Mouse (Mus musculus) CH12.LX (cell line): Measurements from ENCODE around the gene Zfp618. TPM values are rescaled to one million over a fixed set of nuclear protein-coding genes. Genes with fewer than 3 reads are reported as not detected.

Experiments
- DNase-seq: peaks from one replicate; pipeline ENCODE4 v3.0.0-alpha.2; 2013; ENCODE audit errors: extremely low read depth
- H3K27ac ChIP-seq: 2 replicates; pipeline ENCODE4 v1.5.1; 2012; ENCODE audit warnings: low read depth, mild to moderate bottlenecking, control low read depth, moderate library complexity; ENCODE audit not compliant: insufficient read depth
- H3K27me3 ChIP-seq: replicated peaks from 2 replicates; pipeline ENCODE3; 2012; ENCODE audit warnings: inconsistent platforms
- H3K36me3 ChIP-seq, 2 experiments: replicated peaks in 1 of 2; 2 replicates each; pipeline versions ENCODE3 to v1.6.1; 2012; ENCODE audit warnings: inconsistent platforms in 1 of 2, low read length in 1 of 2, mild to moderate bottlenecking in 1 of 2, mixed read lengths in 1 of 2, moderate library complexity in 1 of 2; ENCODE audit not compliant: control insufficient read depth in 1 of 2, insufficient read depth in 1 of 2
- H3K4me1 ChIP-seq, 2 experiments: 2 replicates each; pipeline ENCODE4 v1.6.1; 2012; ENCODE audit warnings: inconsistent platforms in 1 of 2, moderate library complexity in 1 of 2; ENCODE audit not compliant: insufficient read depth in 2 of 2, control insufficient read depth in 1 of 2
- H3K4me2 ChIP-seq: 2 replicates; pipeline ENCODE4 v1.6.1; 2012; ENCODE audit warnings: low read depth, mild to moderate bottlenecking, control low read depth; ENCODE audit not compliant: poor library complexity, insufficient read depth, severe bottlenecking
- H3K4me3 ChIP-seq, 3 experiments: fragments of 150-350 bp in 1 of 3; sonication (generic) in 1 of 3; replicated peaks in 1 of 3; 2 replicates each; pipeline versions ENCODE3 to v1.5.1; 2011 to 2012; ENCODE audit warnings: low read depth in 2 of 3, low read length in 2 of 3, mild to moderate bottlenecking in 2 of 3, moderate library complexity in 2 of 3, control low read depth in 1 of 3, improper control_type of control experiment in 1 of 3, inconsistent platforms in 1 of 3, mixed read lengths in 1 of 3; ENCODE audit not compliant: poor library complexity in 1 of 3
- H3K79me2 ChIP-seq: replicated peaks from 2 replicates; pipeline ENCODE4 v1.6.1; 2012; ENCODE audit warnings: mild to moderate bottlenecking, moderate library complexity; ENCODE audit not compliant: control insufficient read depth, poor library complexity, insufficient read depth, severe bottlenecking; ENCODE audit errors: extremely low read depth
- H3K9ac ChIP-seq: 2 replicates; pipeline ENCODE4 v1.6.1; 2012; ENCODE audit warnings: low read depth, mild to moderate bottlenecking, control low read depth, moderate library complexity; ENCODE audit not compliant: insufficient read depth
- H3K9me3 ChIP-seq: replicated peaks from 2 replicates; pipeline ENCODE3; 2012; ENCODE audit warnings: low read length, inconsistent platforms, mixed read lengths
- CHD1 ChIP-seq: IDR thresholded peaks from 2 replicates; pipeline ENCODE4 v1.6.1; 2012; ENCODE audit warnings: low read depth, low read length, improper control_type of control experiment, inconsistent platforms
- ELF1 ChIP-seq: IDR thresholded peaks from 2 replicates; pipeline ENCODE4 v1.6.1; 2014; ENCODE audit warnings: low read depth, mild to moderate bottlenecking, inconsistent platforms, low read length, improper control_type of control experiment
- EP300 ChIP-seq: IDR thresholded peaks from 2 replicates; pipeline ENCODE4 v1.6.1; 2011; ENCODE audit warnings: low read length, improper control_type of control experiment
- ETS1 ChIP-seq: conservative IDR thresholded peaks from 2 replicates; pipeline ENCODE4 v1.6.1; 2012; ENCODE audit warnings: low read depth, mild to moderate bottlenecking, inconsistent platforms, low read length, improper control_type of control experiment, moderate library complexity
- GABPA ChIP-seq: IDR thresholded peaks from 2 replicates; pipeline ENCODE4 v1.6.1; 2012; ENCODE audit warnings: low read depth, low read length, improper control_type of control experiment, inconsistent platforms; ENCODE audit not compliant: insufficient replicate concordance
- HCFC1 ChIP-seq: IDR thresholded peaks from 2 replicates; pipeline ENCODE4 v1.6.1; 2012; ENCODE audit warnings: low read depth, mild to moderate bottlenecking, inconsistent platforms, low read length, improper control_type of control experiment
- IRF4 ChIP-seq: IDR thresholded peaks from 2 replicates; pipeline ENCODE4 v1.6.1; 2014; ENCODE audit warnings: low read depth, mild to moderate bottlenecking, inconsistent platforms, low read length, improper control_type of control experiment
- JUN ChIP-seq: IDR thresholded peaks from 2 replicates; pipeline ENCODE4 v1.6.1; 2011; ENCODE audit warnings: low read depth, mild to moderate bottlenecking, low read length, improper control_type of control experiment, moderate library complexity; ENCODE audit not compliant: insufficient read depth
- KAT2A ChIP-seq: IDR thresholded peaks from 2 replicates; pipeline ENCODE4 v1.6.1; 2012; ENCODE audit warnings: low read length, improper control_type of control experiment, inconsistent platforms; ENCODE audit not compliant: insufficient replicate concordance
- MXI1 ChIP-seq: IDR thresholded peaks from 2 replicates; pipeline ENCODE4 v1.6.1; 2011; ENCODE audit warnings: mild to moderate bottlenecking, low read depth, low read length, improper control_type of control experiment
- NELFE ChIP-seq: IDR thresholded peaks from 2 replicates; pipeline ENCODE4 v1.6.1; 2011; ENCODE audit warnings: low read depth, low read length, improper control_type of control experiment
- PAX5 ChIP-seq: IDR thresholded peaks from 2 replicates; pipeline ENCODE4 v1.6.1; 2012; ENCODE audit warnings: low read length, inconsistent platforms, mixed read lengths
- POLR2A ChIP-seq: IDR thresholded peaks from 2 replicates; pipeline ENCODE4 v1.6.1; 2011; ENCODE audit warnings: low read depth, mild to moderate bottlenecking, improper control_type of control experiment, low read length
- SMC3 ChIP-seq: IDR thresholded peaks from 2 replicates; pipeline ENCODE4 v1.6.1; 2011; ENCODE audit warnings: low read depth, low read length, improper control_type of control experiment
- USF1 ChIP-seq: IDR thresholded peaks from 2 replicates; pipeline ENCODE4 v1.6.1; 2014; ENCODE audit warnings: low read depth, mild to moderate bottlenecking, inconsistent platforms, low read length, improper control_type of control experiment
- USF2 ChIP-seq: conservative IDR thresholded peaks from 2 replicates; pipeline ENCODE4 v1.6.1; 2011; ENCODE audit warnings: low read depth, low read length, improper control_type of control experiment
- ZMIZ1 ChIP-seq: IDR thresholded peaks from 2 replicates; pipeline ENCODE4 v1.6.1; 2012; ENCODE audit warnings: low read depth, mild to moderate bottlenecking, inconsistent platforms, low read length, improper control_type of control experiment
- ZNF384 ChIP-seq: IDR thresholded peaks from 2 replicates; pipeline ENCODE4 v1.6.1; 2012; ENCODE audit warnings: low read depth, low read length, improper control_type of control experiment, inconsistent platforms
- dilution Hi-C: fragments of 300-500 bp; cut with MboI; formaldehyde crosslinking; loops from 2 replicates; pipeline ENCODE4 v1.14.3; 2020; ENCODE audit warnings: low sequenced_read_pairs; ENCODE audit not compliant: extremely low pct_unique_long_range_greater_than_20kb, extremely low pct_ligation_motif_present
- in situ Hi-C: fragments of 300-500 bp; cut with MboI; formaldehyde crosslinking; loops from 3 replicates; pipeline ENCODE4 v1.14.3; 2019; ENCODE audit warnings: low sequenced_read_pairs, low pct_ligation_motif_present, low pct_unique_long_range_greater_than_20kb, mixed read lengths
- polyA plus RNA-seq: library from polyadenylated mRNA; unstranded; fragments of >175 nt; gene quantifications from 2 replicates; pipeline ENCODE4 v1.2.1, GENCODE M21; 2012; ENCODE audit warnings: low read depth; ENCODE audit not compliant: insufficient read length
- total RNA-seq, 2 experiments: library from RNA; depleted of rRNA; stranded (reverse); fragments of 300-350 nt in 1 of 2; fragments of >200 nt in 1 of 2; gene quantifications; 2 replicates each; pipeline ENCODE4 v1.2.3; 2012 to 2014

Gene Zfp618
- total and polyA plus RNA-seq, 3 experiments = not detected

- H3K27me3 ChIP-seq = peaks cover 66% of the 10 kb centered on the region
- dilution Hi-C loops = no loop called here
- in situ Hi-C loops = no loop called here
Measured at GRCm38 (mm10) chr4:63073139-63073538, 107.8 kb downstream of the Zfp618 start.

GRCm38 (mm10) chr4:63079159-63079558 is 113.8 kb downstream of the Zfp618 start:
- no peak for DNase-seq
- peaks cover 88% of the 10 kb centered on the region for H3K27me3 ChIP-seq
- no peaks in the 10 kb centered on the region for H3K4me1 ChIP-seq
- in situ Hi-C loops (no loop called here), dilution Hi-C loops (no loop called here)
- H3K79me2 ChIP-seq = no peaks in the 10 kb centered on the region
- no peaks in the 10 kb centered on the region for H3K9me3 ChIP-seq
- H3K4me2 ChIP-seq = no peak overlapping the region
- H3K4me3 ChIP-seq = no peak overlapping the region
- no peaks in the 10 kb centered on the region for H3K36me3 ChIP-seq
- TF ChIP-seq USF1 (no peak), KAT2A (no peak)
- no peak overlapping the region for H3K9ac ChIP-seq
- H3K27ac ChIP-seq = no peak overlapping the region

More at GRCm38 (mm10) chr4:63073139-63073538, 107.8 kb downstream of the Zfp618 start:
- H3K4me3 ChIP-seq = no peak overlapping the region
- TF ChIP-seq PAX5 (no peak), SMC3 (no peak), USF2 (no peak), JUN (no peak), HCFC1 (no peak), USF1 (no peak), ETS1 (no peak), POLR2A (no peak), EP300 (no peak), CHD1 (no peak), MXI1 (no peak), GABPA (no peak), ELF1 (no peak), ZMIZ1 (no peak), ZNF384 (no peak), NELFE (no peak), IRF4 (no peak)
- H3K36me3 ChIP-seq = no peaks in the 10 kb centered on the region
- H3K9ac ChIP-seq = no peak overlapping the region
- no peaks in the 10 kb centered on the region for H3K79me2 ChIP-seq
- H3K4me2 ChIP-seq = no peak overlapping the region
- H3K4me1 ChIP-seq = no peaks in the 10 kb centered on the region
- no peak for DNase-seq
- H3K9me3 ChIP-seq = no peaks in the 10 kb centered on the region
- H3K27ac ChIP-seq = no peak overlapping the region
